Mouse (Mus musculus): ENCODE data around the gene Dhps.

Dhps gene

GRCm38 (mm10) chr8:85062603-85063002, 9.0 kb upstream of the Dhps start:
- 96% methylated on average over 4 of the region's 4 CpGs for WGBS

GRCm38 (mm10) chr8:85065213-85065612, 6.3 kb upstream of the Dhps start:
- 41% methylated on average over 2 of the region's 2 CpGs for WGBS

GRCm38 (mm10) chr8:85067155-85067554, 4.4 kb upstream of the Dhps start:
- WGBS, result 94% methylated on average over 2 of the region's 2 CpGs

GRCm38 (mm10) chr8:85067982-85068381, 3.6 kb upstream of the Dhps start, which contains the start of gene Gm5741:
Gm5741 (minus strand) TSS chr8:85067982.

GRCm38 (mm10) chr8:85071041-85071440, 516 bp upstream of the Dhps start:
- WGBS, result 84% methylated on average over 5 of the region's 5 CpGs

GRCm38 (mm10) chr8:85072364-85072929, 890 bp downstream of the Dhps start:
- WGBS, result 18% methylated on average over 9 of the region's 9 CpGs

- WGBS, result 81% methylated on average over 15 of the region's 15 CpGs
Measured at GRCm38 (mm10) chr8:85073041-85073612, 1.6 kb downstream of the Dhps start.

- WGBS, result 88% methylated on average over 10 of the region's 10 CpGs
Measured at GRCm38 (mm10) chr8:85074167-85074566, 2.6 kb downstream of the Dhps start.

- 92% methylated on average over 10 of the region's 10 CpGs for WGBS
Measured at GRCm38 (mm10) chr8:85074617-85075016, 3.1 kb downstream of the Dhps start.

GRCm38 (mm10) chr8:85076001-85076400, 4.4 kb downstream of the Dhps start:
- WGBS, result 78% methylated on average over 9 of the region's 9 CpGs

GRCm38 (mm10) chr8:85076993-85077392, 5.4 kb downstream of the Dhps start:
- WGBS, result 0% methylated on average over 2 of the region's 2 CpGs

- WGBS, result under 1% methylated on average over 25 of the region's 25 CpGs
Measured at GRCm38 (mm10) chr8:85080214-85080531, 8.6 kb downstream of the Dhps start.

- under 1% methylated on average over 30 of the region's 30 CpGs for WGBS
Measured at GRCm38 (mm10) chr8:85080532-85081215, 9.1 kb downstream of the Dhps start, which contains the start of gene Wdr83os. Wdr83os (plus strand) TSS chr8:85080740.

GRCm38 (mm10) chr8:85081216-85081555, 9.6 kb downstream of the Dhps start, which contains the start of gene Wdr83:
Wdr83 (minus strand) TSS chr8:85081306.
- under 1% methylated on average over 9 of the region's 9 CpGs for whole genome bisulfite sequencing

- 81% methylated on average over 4 of the region's 4 CpGs for WGBS
Measured at GRCm38 (mm10) chr8:85082169-85082568, 10.6 kb downstream of the Dhps start.

- WGBS, result under 1% methylated on average over 30 of the region's 30 CpGs
Measured at GRCm38 (mm10) chr8:85083108-85083813, 11.7 kb downstream of the Dhps start, which contains the start of gene Man2b1. Man2b1 (plus strand) TSS chr8:85083270.

GRCm38 (mm10) chr8:85084633-85085032, 13.1 kb downstream of the Dhps start:
- WGBS, result 83% methylated on average over 8 of the region's 8 CpGs

- WGBS, result 88% methylated on average over 3 of the region's 3 CpGs
Measured at GRCm38 (mm10) chr8:85086238-85086637, 14.7 kb downstream of the Dhps start.

GRCm38 (mm10) chr8:85088771-85089170, 17.2 kb downstream of the Dhps start:
- 46% methylated on average over 2 of the region's 2 CpGs for whole genome bisulfite sequencing

- WGBS, result 94% methylated on average over 11 of the region's 11 CpGs
Measured at GRCm38 (mm10) chr8:85090856-85091255, 19.3 kb downstream of the Dhps start.

GRCm38 (mm10) chr8:85091526-85092090, 20.1 kb downstream of the Dhps start:
- 47% methylated on average over 21 of the region's 21 CpGs for WGBS

- WGBS, result 91% methylated on average over 13 of the region's 13 CpGs
Measured at GRCm38 (mm10) chr8:85095051-85095450, 23.5 kb downstream of the Dhps start.

Measured in cerebral cortex, adult 2 months (tissue).